Mouse (Mus musculus) ES-Bruce4 (cell line): Measurements from ENCODE around the gene Orc3. TPM values are rescaled to one million over a fixed set of nuclear protein-coding genes. Genes with fewer than 3 reads are reported as not detected.

Source experiments
- H3K27ac ChIP-seq: 2 replicates; pipeline ENCODE4 v1.5.1; 2012; ENCODE audit warnings: low read length, inconsistent platforms; ENCODE audit not compliant: insufficient read depth
- H3K27me3 ChIP-seq: 2 replicates; pipeline ENCODE4 v1.6.1; 2012; ENCODE audit warnings: mild to moderate bottlenecking, low read length, inconsistent platforms; ENCODE audit not compliant: control insufficient read depth, poor library complexity, insufficient read depth, severe bottlenecking
- H3K36me3 ChIP-seq: 2 replicates; pipeline ENCODE4 v1.6.1; 2012; ENCODE audit warnings: inconsistent platforms, mild to moderate bottlenecking, low read length, moderate library complexity; ENCODE audit not compliant: control insufficient read depth, poor library complexity, insufficient read depth, severe bottlenecking
- H3K4me1 ChIP-seq: one replicate; pipeline ENCODE4 v1.8.1; 2011; ENCODE audit warnings: low read length; ENCODE audit not compliant: control insufficient read depth, insufficient read depth
- H3K4me3 ChIP-seq: 2 replicates; pipeline ENCODE4 v1.5.1; 2011; ENCODE audit warnings: low read depth, mild to moderate bottlenecking, low read length
- H3K9ac ChIP-seq: 2 replicates; pipeline ENCODE4 v1.6.1; 2012; ENCODE audit warnings: low read depth, mild to moderate bottlenecking, inconsistent platforms; ENCODE audit not compliant: poor library complexity, severe bottlenecking
- H3K9me3 ChIP-seq: replicated peaks from 2 replicates; pipeline ENCODE4 v1.6.1; 2012; ENCODE audit warnings: mild to moderate bottlenecking, low read length, inconsistent platforms; ENCODE audit not compliant: control insufficient read depth, poor library complexity, insufficient read depth, severe bottlenecking
- CTCF ChIP-seq: IDR thresholded peaks from one replicate; pipeline ENCODE4 v1.8.1; 2011; ENCODE audit warnings: low read depth, low read length
- EP300 ChIP-seq: IDR thresholded peaks from 2 replicates; pipeline ENCODE4 v1.6.1; 2011; ENCODE audit warnings: low read depth, low read length; ENCODE audit not compliant: insufficient read depth
- polyA plus RNA-seq: library from polyadenylated mRNA; stranded (reverse); fragments of >200 nt; gene quantifications from 2 replicates; pipeline ENCODE4 v1.2.4, GENCODE M21; 2011; ENCODE audit warnings: low read depth; ENCODE audit not compliant: missing spikeins, insufficient read depth, insufficient read length

The Orc3 gene
- polyA plus RNA-seq, 1 experiment = 131 TPM

DNA sequence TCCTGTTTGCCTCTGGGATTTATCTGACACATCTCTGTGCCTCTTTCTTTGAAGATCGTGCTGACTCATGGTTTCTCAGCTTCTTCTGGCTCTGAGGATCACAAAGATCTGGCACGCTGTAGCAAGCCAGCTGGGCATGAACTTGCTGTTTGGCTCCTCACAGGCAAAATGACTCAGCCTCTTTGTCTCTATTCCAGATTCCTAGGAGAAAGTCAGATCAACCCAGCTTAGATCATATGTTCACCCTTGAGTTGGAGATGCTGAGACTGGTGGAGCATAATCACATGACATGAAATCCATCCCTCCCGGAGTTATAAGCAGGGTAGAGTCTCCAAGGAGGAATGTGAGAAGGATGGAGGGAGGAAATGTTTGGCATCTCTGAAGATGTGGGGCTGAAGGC is 91.9 kb downstream of the Orc3 start:
- Histone ChIP-seq H3K27ac (no peak overlapping the region), H3K4me1 (no peaks in the 10 kb centered on the region), H3K27me3 (no peaks in the 10 kb centered on the region), H3K4me3 (no peak overlapping the region), H3K9me3 (no peaks in the 10 kb centered on the region), H3K9ac (no peak overlapping the region), H3K36me3 (no peaks in the 10 kb centered on the region)
- TF ChIP-seq CTCF (no peak), EP300 (no peak)

Other genes starting within 250 kb of the Orc3 start
- gene Akirin2, start 64.0 kb downstream of the Orc3 start, polyA plus RNA-seq = 108 and 117 TPM in 2 replicates
- 61.7 and 71.0 TPM in 2 replicates for gene Rars2, start within 50 bp of the Orc3 start, polyA plus RNA-seq
- gene Slc35a1, start 72.5 kb upstream of the Orc3 start, polyA plus RNA-seq = 20.4 and 23.0 TPM in 2 replicates
- 1.4 TPM in 1 of 2 replicates, not detected in the other for gene Cfap206, start 115.3 kb upstream of the Orc3 start, polyA plus RNA-seq
- not detected in 2 replicates for gene Gm136, start 141.3 kb upstream of the Orc3 start, polyA plus RNA-seq
- gene Smim8, start 163.5 kb upstream of the Orc3 start, polyA plus RNA-seq = 27.5 and 27.8 TPM in 2 replicates